In the genomic region with DNA sequence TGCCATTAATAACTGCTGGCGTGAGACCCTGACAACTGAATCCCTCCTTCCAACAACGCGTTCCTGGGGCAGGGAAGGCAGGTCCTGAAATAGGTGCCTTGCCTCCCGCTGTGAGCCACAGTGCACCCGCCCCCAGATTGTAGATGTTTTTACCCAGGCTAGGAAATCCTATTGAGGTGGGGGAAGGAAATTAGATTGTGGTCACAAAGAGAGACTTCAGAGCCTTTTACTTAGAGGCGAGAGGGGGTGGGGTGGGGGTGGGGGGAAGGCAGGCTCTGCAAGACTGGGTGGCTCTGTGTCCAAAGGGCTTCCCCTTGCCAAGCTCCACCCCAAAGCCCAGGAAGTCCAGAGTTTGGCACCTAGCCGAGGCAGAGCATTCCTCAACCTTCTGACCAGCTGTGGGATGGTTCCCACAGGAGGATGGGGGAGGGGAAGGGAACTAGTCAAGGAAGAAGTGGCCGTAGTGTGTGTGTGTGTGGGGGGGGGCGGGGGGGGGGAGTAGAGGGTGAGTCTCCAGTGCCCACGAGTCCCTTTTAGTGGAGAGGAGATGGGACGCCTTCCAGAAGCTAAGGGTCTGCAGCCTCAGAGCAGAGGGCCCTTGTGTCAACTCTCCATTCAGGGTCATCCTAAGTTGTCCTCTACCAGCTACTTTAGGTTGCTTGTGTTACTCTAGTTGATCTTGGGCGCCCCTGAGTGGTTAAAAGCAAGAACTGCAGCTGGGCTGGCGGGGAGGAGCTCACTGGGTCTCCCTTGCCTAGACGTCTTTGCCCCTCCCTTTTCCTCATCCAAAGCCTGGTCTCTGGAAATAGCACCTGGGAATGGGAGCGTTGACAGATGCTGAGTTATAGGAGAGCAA, we compare ENCODE assay signal across 8 mouse cellular contexts. TPM values are rescaled to one million over a fixed set of nuclear protein-coding genes. Genes with fewer than 3 reads are reported as not detected.
DNase-seq lines count a peak whose midpoint lies in the region; ATAC-seq and TF ChIP-seq lines count a peak whose summit lies in the region.

No protein-coding gene starts in this region.

- no peaks in the 10 kb centered on the region for H3K27me3 ChIP-seq in embryonic facial prominence, embryonic 14.5 days (replicated peaks; ENCODE audit: control insufficient read depth, insufficient read depth, low read length)
- H3K27me3 ChIP-seq in kidney, embryonic 14.5 days (ENCODE audit: control insufficient read depth, insufficient read depth, low read length), result no peaks in the 10 kb centered on the region
- H3K27me3 ChIP-seq in limb, embryonic 14.5 days (ENCODE audit: control insufficient read depth, insufficient read depth, low read length), result no peaks in the 10 kb centered on the region
- H3K27me3 ChIP-seq in midbrain, embryonic 16.5 days (ENCODE audit: control insufficient read depth, insufficient read depth, low read depth, low read length), result no peaks in the 10 kb centered on the region

- no peaks in the 10 kb centered on the region for H3K9me3 ChIP-seq in embryonic facial prominence, embryonic 14.5 days (ENCODE audit: control insufficient read depth, low read length)
- no peaks in the 10 kb centered on the region for H3K9me3 ChIP-seq in kidney, embryonic 14.5 days (ENCODE audit: control insufficient read depth, low read length)
- H3K9me3 ChIP-seq in limb, embryonic 14.5 days (ENCODE audit: control insufficient read depth, low read length), result no peaks in the 10 kb centered on the region
- no peaks in the 10 kb centered on the region for H3K9me3 ChIP-seq in midbrain, embryonic 16.5 days (replicated peaks; ENCODE audit: control insufficient read depth, low read length, poor library complexity, severe bottlenecking)

- under 1% methylated on average over 15 of the region's 15 CpGs for WGBS in bone marrow, adult 2 months
- 2% methylated on average over 13 of the region's 15 CpGs for WGBS in embryonic facial prominence, embryonic 14.5 days
- under 1% methylated on average over 15 of the region's 15 CpGs for WGBS in kidney, embryonic 14.5 days
- 2% methylated on average over 13 of the region's 15 CpGs for WGBS in limb, embryonic 14.5 days
- 1% methylated on average over 13 of the region's 15 CpGs for WGBS in midbrain, embryonic 16.5 days

- H3K4me1 ChIP-seq in bone marrow, adult 2 months (ENCODE audit: control insufficient read depth, insufficient read depth, low read length), result peaks cover 3% of the 10 kb centered on the region; the same call in 1 of the 2 replicates
- H3K4me1 ChIP-seq in embryonic facial prominence, embryonic 14.5 days (ENCODE audit: control insufficient read depth, insufficient read depth, low read length), result peaks cover 54% of the 10 kb centered on the region
- peaks cover 57% of the 10 kb centered on the region for H3K4me1 ChIP-seq in kidney, embryonic 14.5 days (ENCODE audit: control insufficient read depth, insufficient read depth, low read length)
- peaks cover 56% of the 10 kb centered on the region for H3K4me1 ChIP-seq in limb, embryonic 14.5 days (ENCODE audit: control insufficient read depth, insufficient read depth, low read length)
- H3K4me1 ChIP-seq in midbrain, embryonic 16.5 days (ENCODE audit: control insufficient read depth, insufficient read depth, low read length), result peaks cover 27% of the 10 kb centered on the region

- peak overlapping the region; percentile 39 for H3K4me2 ChIP-seq in embryonic facial prominence, embryonic 14.5 days (ENCODE audit: low read depth, low read length)
- H3K4me2 ChIP-seq in kidney, embryonic 14.5 days (replicated peaks; ENCODE audit: low read depth, low read length), result peak overlapping the region; percentile 36
- peak overlapping the region; percentile 38 for H3K4me2 ChIP-seq in limb, embryonic 14.5 days (replicated peaks; ENCODE audit: low read depth, low read length, severe bottlenecking)
- H3K4me2 ChIP-seq in midbrain, embryonic 16.5 days (ENCODE audit: low read length), result peak overlapping the region; percentile 32

- no peaks in the 10 kb centered on the region for H3K36me3 ChIP-seq in embryonic facial prominence, embryonic 14.5 days (ENCODE audit: control insufficient read depth, insufficient read depth, low read length)
- H3K36me3 ChIP-seq in kidney, embryonic 14.5 days (ENCODE audit: control insufficient read depth, insufficient read depth, low read length), result no peaks in the 10 kb centered on the region; the same call in 1 of the 2 replicates
- H3K36me3 ChIP-seq in limb, embryonic 14.5 days (ENCODE audit: control insufficient read depth, insufficient read depth, low read length), result no peaks in the 10 kb centered on the region
- no peaks in the 10 kb centered on the region for H3K36me3 ChIP-seq in midbrain, embryonic 16.5 days (ENCODE audit: control insufficient read depth, insufficient read depth, low read length)

- H3K4me3 ChIP-seq in bone marrow, adult 2 months (replicated peaks; ENCODE audit: control insufficient read depth, low read depth, low read length), result no peak overlapping the region
- no peak overlapping the region for H3K4me3 ChIP-seq in embryonic facial prominence, embryonic 14.5 days (ENCODE audit: low read depth, low read length)
- no peak overlapping the region; the same call in 1 of the 2 replicates for H3K4me3 ChIP-seq in kidney, embryonic 14.5 days (ENCODE audit: low read length)
- peak overlapping the region; percentile 10; the same call in 1 of the 2 replicates for H3K4me3 ChIP-seq in limb, embryonic 14.5 days (replicated peaks; ENCODE audit: low read length)
- H3K4me3 ChIP-seq in midbrain, embryonic 16.5 days (ENCODE audit: low read depth, low read length), result no peak overlapping the region

- no peak for TF ChIP-seq POLR2A in bone marrow, adult 2 months (IDR thresholded peaks at IDR 0.05; ENCODE audit: borderline replicate concordance, control insufficient read depth, low read depth, low read length)
- TF ChIP-seq POLR2A in limb, embryonic 14.5 days (IDR thresholded peaks at IDR 0.05; ENCODE audit: borderline replicate concordance, extremely low read depth, insufficient read depth, insufficient read length), result no peak

- peak; percentile 67 for ATAC-seq in embryonic facial prominence, embryonic 14.5 days (ENCODE audit: low read depth)
- ATAC-seq in kidney, embryonic 14.5 days (ENCODE audit: low FRiP score, low TSS enrichment), result peak; percentile 59
- ATAC-seq in limb, embryonic 14.5 days (ENCODE audit: low FRiP score, low read depth), result peak; percentile 58
- ATAC-seq in midbrain, embryonic 16.5 days, result peak; percentile 25

- no peak overlapping the region; the same call in 1 of the 2 replicates for H3K27ac ChIP-seq in bone marrow, adult 2 months (ENCODE audit: control insufficient read depth, insufficient read depth, low read depth, low read length, poor library complexity)
- peak overlapping the region; percentile 88 for H3K27ac ChIP-seq in embryonic facial prominence, embryonic 14.5 days (replicated peaks; ENCODE audit: low read depth, low read length)
- peak overlapping the region; percentile 95 for H3K27ac ChIP-seq in kidney, embryonic 14.5 days (ENCODE audit: low read depth, low read length)
- H3K27ac ChIP-seq in limb, embryonic 14.5 days (replicated peaks; ENCODE audit: low read depth, low read length), result peak overlapping the region; percentile 80
- H3K27ac ChIP-seq in midbrain, embryonic 16.5 days (ENCODE audit: low read length), result peak overlapping the region; percentile 65

- peak; percentile 79 for TF ChIP-seq CTCF in bone marrow, adult 2 months (IDR thresholded peaks at IDR 0.05; ENCODE audit: control insufficient read depth, insufficient read depth, low read length)

- peak; percentile 93 to 95 for DNase-seq in B cell, adult 2 months
- DNase-seq in embryonic facial prominence, embryonic 14.5 days (ENCODE audit: low spot score), result peak; percentile 94
- DNase-seq in heart, adult 9 months (ENCODE audit: low spot score in 2 of 2), result peak; percentile 98 to 100
- DNase-seq in limb, embryonic 14.5 days (ENCODE audit: low spot score), result peak; percentile 92
- DNase-seq in spleen, postnatal 14 days (ENCODE audit: low spot score in 2 of 2), result peak; percentile 84 to 89

- H3K9ac ChIP-seq in embryonic facial prominence, embryonic 14.5 days (ENCODE audit: low read depth, low read length), result 0 out of 2 replicates have a peak overlapping the region, but pooled peaks have one; percentile 30
- peak overlapping the region; percentile 47 for H3K9ac ChIP-seq in kidney, embryonic 14.5 days (ENCODE audit: low read depth, low read length)
- no peak overlapping the region for H3K9ac ChIP-seq in limb, embryonic 14.5 days (ENCODE audit: low read depth, low read length, severe bottlenecking)
- peak overlapping the region; percentile 23 for H3K9ac ChIP-seq in midbrain, embryonic 16.5 days (ENCODE audit: low read depth, low read length)

RNA-seq across cellular contexts. Expression of a gene that starts 8.7 kb away (rescaled TPM):
- 46.7 and 69.9 TPM in 2 replicates for polyA plus RNA-seq in bone marrow, adult 2 months (2011; ENCODE audit: insufficient read depth, insufficient read length, low replicate concordance, missing spikeins)
- polyA plus RNA-seq in embryonic facial prominence, embryonic 14.5 days (2014; fragmentation: Nextera tagmentation; extraction: Ambion mirVana), result 18.1 and 18.5 TPM in 2 replicates
- polyA plus RNA-seq in kidney, embryonic 14.5 days (2014; fragmentation: Nextera tagmentation; extraction: Ambion mirVana), result 21.6 and 33.7 TPM in 2 replicates
- 76.9 and 81.1 TPM in 2 replicates for polyA plus RNA-seq in limb, embryonic 14.5 days (2012; rRNA removed)
- polyA plus RNA-seq in limb, embryonic 14.5 days (2014; fragmentation: Nextera tagmentation; extraction: Ambion mirVana), result 19.8 and 23.5 TPM in 2 replicates
- polyA plus RNA-seq in midbrain, embryonic 16.5 days (2015; fragmentation: Nextera tagmentation; extraction: Ambion mirVana), result 29.2 and 33.2 TPM in 2 replicates

RNA-seq across cellular contexts. Expression of a gene that starts 11.5 kb away (rescaled TPM):
- polyA plus RNA-seq in bone marrow, adult 2 months (2011; ENCODE audit: insufficient read depth, insufficient read length, low replicate concordance, missing spikeins), result 2.4 and 4.8 TPM in 2 replicates
- polyA plus RNA-seq in embryonic facial prominence, embryonic 14.5 days (2014; fragmentation: Nextera tagmentation; extraction: Ambion mirVana), result 1.1 and 1.9 TPM in 2 replicates
- polyA plus RNA-seq in kidney, embryonic 14.5 days (2014; fragmentation: Nextera tagmentation; extraction: Ambion mirVana), result 1.6 and 2.6 TPM in 2 replicates
- 1.8 and 2.5 TPM in 2 replicates for polyA plus RNA-seq in limb, embryonic 14.5 days (2012; rRNA removed)
- polyA plus RNA-seq in limb, embryonic 14.5 days (2014; fragmentation: Nextera tagmentation; extraction: Ambion mirVana), result 1.2 and 1.4 TPM in 2 replicates
- polyA plus RNA-seq in midbrain, embryonic 16.5 days (2015; fragmentation: Nextera tagmentation; extraction: Ambion mirVana), result 3.5 and 5.2 TPM in 2 replicates

RNA-seq across cellular contexts. Expression of a gene that starts 18.1 kb away (rescaled TPM):
- polyA plus RNA-seq in bone marrow, adult 2 months (2011; ENCODE audit: insufficient read depth, insufficient read length, low replicate concordance, missing spikeins), result 29.3 and 38.5 TPM in 2 replicates
- polyA plus RNA-seq in embryonic facial prominence, embryonic 14.5 days (2014; fragmentation: Nextera tagmentation; extraction: Ambion mirVana), result 32.2 and 34.0 TPM in 2 replicates
- 28.1 and 43.1 TPM in 2 replicates for polyA plus RNA-seq in kidney, embryonic 14.5 days (2014; fragmentation: Nextera tagmentation; extraction: Ambion mirVana)
- 52.4 and 56.8 TPM in 2 replicates for polyA plus RNA-seq in limb, embryonic 14.5 days (2012; rRNA removed)
- 34.1 and 40.4 TPM in 2 replicates for polyA plus RNA-seq in limb, embryonic 14.5 days (2014; fragmentation: Nextera tagmentation; extraction: Ambion mirVana)
- polyA plus RNA-seq in midbrain, embryonic 16.5 days (2015; fragmentation: Nextera tagmentation; extraction: Ambion mirVana), result 47.0 and 51.7 TPM in 2 replicates

RNA-seq across cellular contexts. Expression of a gene that starts 46.1 kb away (rescaled TPM):
- 27.5 and 35.4 TPM in 2 replicates for polyA plus RNA-seq in bone marrow, adult 2 months (2011; ENCODE audit: insufficient read depth, insufficient read length, low replicate concordance, missing spikeins)
- polyA plus RNA-seq in embryonic facial prominence, embryonic 14.5 days (2014; fragmentation: Nextera tagmentation; extraction: Ambion mirVana), result 57.7 and 62.2 TPM in 2 replicates
- 28.0 and 31.8 TPM in 2 replicates for polyA plus RNA-seq in kidney, embryonic 14.5 days (2014; fragmentation: Nextera tagmentation; extraction: Ambion mirVana)
- polyA plus RNA-seq in limb, embryonic 14.5 days (2012; rRNA removed), result 149 and 157 TPM in 2 replicates
- polyA plus RNA-seq in limb, embryonic 14.5 days (2014; fragmentation: Nextera tagmentation; extraction: Ambion mirVana), result 55.9 and 63.2 TPM in 2 replicates
- polyA plus RNA-seq in midbrain, embryonic 16.5 days (2015; fragmentation: Nextera tagmentation; extraction: Ambion mirVana), result 139 and 149 TPM in 2 replicates

RNA-seq across cellular contexts. Expression of a gene that starts 50.0 kb away (rescaled TPM):
- 1.5 and 6.8 TPM in 2 replicates for polyA plus RNA-seq in bone marrow, adult 2 months (2011; ENCODE audit: insufficient read depth, insufficient read length, low replicate concordance, missing spikeins)
- 5.7 and 6.3 TPM in 2 replicates for polyA plus RNA-seq in embryonic facial prominence, embryonic 14.5 days (2014; fragmentation: Nextera tagmentation; extraction: Ambion mirVana)
- polyA plus RNA-seq in kidney, embryonic 14.5 days (2014; fragmentation: Nextera tagmentation; extraction: Ambion mirVana), result 1.6 and 2.4 TPM in 2 replicates
- polyA plus RNA-seq in limb, embryonic 14.5 days (2012; rRNA removed), result 31.4 and 41.8 TPM in 2 replicates
- 8.8 and 8.9 TPM in 2 replicates for polyA plus RNA-seq in limb, embryonic 14.5 days (2014; fragmentation: Nextera tagmentation; extraction: Ambion mirVana)
- 9.6 and 10.6 TPM in 2 replicates for polyA plus RNA-seq in midbrain, embryonic 16.5 days (2015; fragmentation: Nextera tagmentation; extraction: Ambion mirVana)
